Mouse (Mus musculus): ENCODE results near the gene Ap1b1.

Gene Ap1b1

DNA sequence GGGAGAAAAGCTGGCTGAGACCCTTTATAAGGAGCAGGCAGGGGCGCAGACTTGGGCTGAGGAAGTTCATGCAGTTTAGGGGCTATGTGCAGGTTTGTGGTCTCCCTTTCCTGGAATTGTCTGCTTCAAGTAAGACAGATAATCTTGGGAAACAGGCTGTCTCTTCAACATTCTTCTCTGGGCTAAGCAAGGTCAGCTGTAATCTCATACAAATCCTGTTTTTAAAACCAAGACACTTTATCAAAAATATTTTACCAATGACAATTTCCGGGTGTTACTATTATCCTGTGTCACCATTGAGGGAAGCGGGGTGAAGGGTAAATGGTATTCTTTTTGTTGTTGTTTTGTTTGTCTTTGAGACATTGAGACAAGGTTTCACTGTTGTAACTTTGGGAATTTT is 1.8 kb upstream of the Ap1b1 start:
- DNase-seq (ENCODE audit: low read depth, low spot score) = no peak

DNA sequence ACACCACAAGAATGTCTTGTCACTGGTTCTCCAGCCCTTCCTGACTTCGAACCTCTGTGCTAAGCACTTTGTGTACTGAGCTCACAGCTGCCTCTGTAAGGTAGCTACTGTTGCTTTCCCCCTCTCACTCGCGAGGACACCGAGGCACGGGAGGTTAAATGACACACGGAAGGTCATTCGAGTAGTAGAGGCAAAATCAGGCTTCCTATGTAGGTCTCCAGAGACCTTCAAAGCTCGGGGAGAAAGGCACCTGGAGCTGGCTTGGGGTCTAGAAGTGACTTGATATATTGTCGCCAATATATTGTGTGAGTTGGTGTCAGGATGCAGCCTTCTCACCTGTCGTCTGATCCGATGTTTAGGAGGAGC is 846 bp downstream of the Ap1b1 start:
- no peak for DNase-seq (ENCODE audit: low read depth, low spot score)

GRCm38 (mm10) chr11:4989187-4989586 is 2.6 kb downstream of the Ap1b1 start:
- no peak for DNase-seq (ENCODE audit: low read depth, low spot score)

DNA sequence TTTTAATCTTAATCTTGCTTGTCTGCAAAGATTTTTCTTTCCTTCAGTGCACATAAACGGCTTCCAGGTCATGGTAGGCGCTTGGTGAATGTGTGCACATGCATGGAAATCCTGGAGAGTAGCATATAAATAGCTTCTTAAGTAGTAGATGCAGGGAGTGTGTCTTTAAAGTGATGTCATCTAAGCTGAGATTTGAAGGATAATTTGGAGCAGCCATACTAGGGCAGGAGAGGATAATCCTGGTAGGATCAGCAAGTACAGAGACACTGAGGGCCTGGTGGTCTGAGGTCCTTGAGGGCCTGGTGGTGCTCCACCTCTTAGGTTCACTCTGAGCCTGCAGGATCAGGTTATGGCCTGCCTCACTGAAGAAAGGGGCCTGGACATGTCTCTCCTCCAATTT is 5.8 kb downstream of the Ap1b1 start:
- no peak for DNase-seq (ENCODE audit: low read depth, low spot score)

DNA sequence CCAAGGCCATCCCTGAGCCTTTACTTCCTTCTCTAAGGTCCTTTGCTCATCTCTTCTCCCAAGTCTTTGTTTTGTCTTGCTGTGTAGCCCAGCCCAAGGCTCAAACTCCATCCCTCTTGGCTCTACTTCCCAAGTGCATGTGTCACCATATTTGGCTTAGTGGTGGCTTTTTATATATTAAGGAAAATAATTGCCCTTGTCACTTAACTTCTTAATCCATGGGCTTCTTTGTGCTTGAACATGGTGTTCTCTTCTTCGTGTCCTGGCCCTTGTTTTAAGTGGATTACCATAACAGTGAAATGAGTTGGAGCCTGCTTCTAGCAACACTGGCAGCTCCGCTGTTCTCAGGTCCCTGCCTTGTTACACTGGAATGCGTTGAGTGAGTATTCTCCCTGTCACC is 9.1 kb downstream of the Ap1b1 start:
- no peak for DNase-seq (ENCODE audit: low read depth, low spot score)

DNA sequence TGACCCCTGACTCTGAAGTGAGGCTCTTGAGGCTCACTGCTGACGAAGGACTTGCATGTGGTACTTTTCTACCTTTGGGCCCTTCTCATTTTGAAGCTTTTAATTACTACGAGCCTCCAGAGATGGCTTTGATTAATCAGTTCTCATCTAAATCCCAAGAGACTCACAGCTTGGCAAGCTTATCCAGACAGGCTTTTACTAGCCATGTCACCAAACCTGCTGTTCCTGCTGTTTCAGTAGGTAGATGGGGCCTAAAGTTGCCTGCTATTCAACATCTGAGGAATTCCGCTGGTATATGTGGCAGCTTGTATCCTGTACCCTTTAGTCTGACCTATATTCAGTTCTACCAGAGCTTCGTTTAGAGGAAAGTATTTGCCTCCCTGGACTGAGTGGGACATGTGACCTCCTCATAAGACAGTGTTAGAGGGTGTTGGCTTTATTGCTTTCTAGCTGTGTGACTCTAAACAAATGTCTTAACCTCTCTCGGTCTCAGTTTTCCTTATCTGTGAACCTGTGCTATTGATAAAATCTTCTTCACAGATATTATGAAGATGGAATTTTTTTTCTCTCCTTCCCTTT is 10.1 kb downstream of the Ap1b1 start:
- no peak for DNase-seq (ENCODE audit: low read depth, low spot score)

DNA sequence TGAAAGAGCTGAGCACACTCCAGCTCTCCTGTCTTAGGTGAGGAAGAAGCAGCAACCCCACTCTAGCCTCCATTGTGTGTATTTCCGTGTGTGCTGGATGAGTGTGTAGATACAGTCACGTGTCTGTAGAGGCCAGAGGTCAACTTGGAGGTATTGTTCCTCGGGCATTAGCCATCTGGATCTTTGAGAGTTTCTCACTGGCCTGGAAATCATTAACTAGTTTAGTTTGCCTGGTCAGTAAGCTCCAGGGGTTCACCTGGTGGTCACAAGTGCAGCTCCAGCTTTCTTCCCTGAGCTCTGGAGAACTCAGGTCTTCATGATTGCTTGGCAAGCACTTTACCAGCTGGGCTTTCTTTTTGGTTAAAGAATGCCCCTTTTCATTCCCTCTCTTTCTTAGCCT is 11.7 kb downstream of the Ap1b1 start:
- no peak for DNase-seq (ENCODE audit: low read depth, low spot score)

DNA sequence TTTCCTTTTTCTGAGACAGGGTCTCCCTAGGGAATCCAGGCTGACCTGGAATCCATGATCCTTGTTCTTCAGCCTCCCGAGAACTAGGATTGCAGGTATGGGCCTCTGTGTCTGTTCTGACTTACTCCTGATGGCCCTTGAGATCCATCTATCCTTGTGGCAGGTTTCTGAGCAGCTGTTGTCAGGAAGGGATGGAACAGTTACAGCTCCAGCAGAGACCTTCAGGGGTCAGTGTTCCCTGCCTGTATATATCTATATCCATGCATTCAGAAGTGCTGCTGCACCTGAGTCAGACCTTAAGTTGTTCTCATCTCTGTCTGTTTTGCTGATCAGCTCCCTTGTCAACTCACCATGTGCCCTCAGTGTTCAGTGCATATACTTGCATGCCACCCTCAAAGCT is 12.1 kb downstream of the Ap1b1 start:
- DNase-seq (ENCODE audit: low read depth, low spot score) = no peak

DNA sequence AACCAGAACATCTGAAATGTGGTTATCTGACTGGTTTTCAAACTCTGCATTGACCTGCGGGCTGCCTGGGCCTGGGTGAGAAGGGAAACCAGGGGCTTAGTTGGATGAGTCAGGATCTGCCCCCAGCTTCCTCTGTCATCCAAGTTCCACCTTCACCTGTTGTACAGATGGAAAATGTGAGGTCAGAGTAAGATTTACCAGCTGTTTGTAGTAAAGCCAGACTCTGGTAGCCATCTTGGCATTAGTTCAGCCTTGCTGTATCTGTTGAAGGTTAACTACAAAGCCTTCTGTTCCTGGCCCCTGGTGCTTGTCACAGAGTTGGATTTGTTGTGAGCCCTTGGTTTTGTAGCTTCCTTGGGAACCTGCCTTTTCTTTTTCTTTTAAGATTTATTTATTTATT is 13.6 kb downstream of the Ap1b1 start:
- DNase-seq (ENCODE audit: low read depth, low spot score) = no peak

- DNase-seq (ENCODE audit: low read depth, low spot score) = no peak
These were observed 16.2 kb downstream of the Ap1b1 start for GRCm38 (mm10) chr11:5002826-5003225.

GRCm38 (mm10) chr11:5005528-5005927 is 18.9 kb downstream of the Ap1b1 start:
- DNase-seq (ENCODE audit: low read depth, low spot score) = no peak

DNA sequence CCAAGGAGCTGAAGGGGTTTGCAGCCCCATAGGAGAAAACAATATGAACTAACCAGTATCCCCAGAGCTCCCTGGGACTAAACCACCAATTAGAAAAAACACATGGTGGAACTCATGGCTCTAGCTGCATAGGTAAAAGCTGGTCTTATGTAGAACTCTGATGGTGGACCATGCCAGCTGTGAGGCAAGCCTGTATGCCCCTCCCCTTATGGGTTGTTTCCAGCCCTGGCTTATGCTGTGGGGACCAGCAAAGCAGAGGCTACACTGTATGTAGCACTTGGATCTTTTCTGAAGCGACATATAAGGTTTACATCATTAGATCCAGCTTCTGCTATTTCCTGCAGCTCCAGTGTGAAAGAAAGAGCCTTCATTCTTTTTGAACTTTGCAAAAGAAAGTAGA is 20.6 kb downstream of the Ap1b1 start:
- DNase-seq (ENCODE audit: low read depth, low spot score) = no peak

DNA sequence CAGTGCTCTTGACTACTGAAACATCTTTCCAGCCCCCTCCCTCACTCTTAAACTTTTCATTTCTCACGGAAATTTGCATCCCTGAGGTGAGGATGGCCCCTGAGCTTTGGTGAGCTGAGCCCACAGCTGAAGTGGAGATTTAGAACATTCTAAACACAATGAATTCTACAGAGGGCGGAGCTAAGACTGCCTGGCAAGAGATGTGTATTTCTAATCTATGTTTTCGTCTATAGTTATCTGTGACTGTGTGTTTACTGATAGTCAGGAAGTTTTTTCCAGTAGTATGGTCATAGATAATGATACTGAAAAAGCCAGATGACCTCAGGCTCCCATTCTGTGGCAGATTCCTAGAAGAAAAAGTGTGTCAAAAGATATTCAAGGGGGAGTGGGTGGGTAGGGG is 22.2 kb downstream of the Ap1b1 start:
- DNase-seq (ENCODE audit: low read depth, low spot score) = no peak

- no peak for DNase-seq (ENCODE audit: low read depth, low spot score)
These were observed 22.9 kb downstream of the Ap1b1 start for GRCm38 (mm10) chr11:5009354-5010074.

DNA sequence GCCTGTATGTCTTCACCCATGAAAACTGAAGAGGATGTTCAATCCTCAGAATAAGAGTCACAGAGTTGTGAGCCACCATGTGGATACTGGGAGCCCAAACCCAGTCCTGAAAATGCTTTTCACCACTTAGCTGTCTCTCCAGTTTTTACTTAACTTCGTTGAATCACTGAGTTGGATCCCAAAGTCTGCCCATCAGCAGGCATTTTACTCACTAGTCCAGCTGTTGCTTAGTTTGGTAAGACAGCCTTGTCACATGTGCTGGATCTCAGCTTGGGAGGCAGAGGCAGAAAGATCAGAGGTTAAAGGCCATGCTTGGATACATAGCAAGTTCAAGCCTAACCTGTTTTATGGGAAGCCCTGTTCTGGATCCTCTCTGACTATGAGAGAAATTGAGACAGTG is 23.6 kb downstream of the Ap1b1 start:
- DNase-seq (ENCODE audit: low read depth, low spot score) = no peak

DNA sequence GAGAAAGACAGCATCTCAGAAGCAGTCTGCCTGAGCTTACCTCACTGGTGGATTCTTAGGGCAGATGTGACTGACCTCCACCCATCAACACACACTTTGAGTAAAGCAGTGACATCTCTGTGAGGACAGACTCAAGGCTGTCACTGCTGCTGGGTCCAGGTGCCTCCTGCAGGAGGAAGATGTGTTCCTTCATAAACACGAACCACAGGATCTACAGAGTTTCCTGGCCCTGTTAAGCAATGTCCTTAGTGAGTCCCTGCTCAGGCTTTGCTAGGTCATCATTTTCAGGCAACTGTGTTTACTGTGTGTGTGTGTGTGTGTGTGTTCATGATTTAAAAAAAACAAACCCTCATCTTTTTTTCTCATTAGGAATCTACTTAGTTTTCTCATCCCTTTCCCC is 24.9 kb downstream of the Ap1b1 start:
- DNase-seq (ENCODE audit: low read depth, low spot score) = no peak

- no peak for DNase-seq (ENCODE audit: low read depth, low spot score)
These were observed 25.6 kb downstream of the Ap1b1 start for GRCm38 (mm10) chr11:5012213-5012715.

DNA sequence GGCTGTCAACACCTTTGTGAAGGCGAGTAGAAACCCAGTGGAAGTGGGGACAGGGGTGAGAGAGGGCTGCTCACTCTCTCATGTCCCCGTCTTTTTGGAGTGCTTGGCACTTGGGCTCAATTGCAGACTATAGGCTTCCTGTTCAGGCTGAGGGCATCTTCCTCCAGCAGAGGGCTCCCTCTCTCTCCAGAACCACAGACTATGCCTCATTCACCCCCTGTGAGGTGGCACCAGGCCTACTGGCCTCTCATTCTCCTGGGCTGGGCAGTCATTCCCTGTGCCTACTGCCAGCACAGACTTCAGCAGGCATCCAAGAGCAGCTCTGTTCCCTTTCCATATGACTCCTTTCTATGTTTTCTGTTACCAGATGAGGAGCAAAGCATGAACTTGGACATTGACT is 29.1 kb downstream of the Ap1b1 start:
- DNase-seq (ENCODE audit: low read depth, low spot score) = no peak

DNA sequence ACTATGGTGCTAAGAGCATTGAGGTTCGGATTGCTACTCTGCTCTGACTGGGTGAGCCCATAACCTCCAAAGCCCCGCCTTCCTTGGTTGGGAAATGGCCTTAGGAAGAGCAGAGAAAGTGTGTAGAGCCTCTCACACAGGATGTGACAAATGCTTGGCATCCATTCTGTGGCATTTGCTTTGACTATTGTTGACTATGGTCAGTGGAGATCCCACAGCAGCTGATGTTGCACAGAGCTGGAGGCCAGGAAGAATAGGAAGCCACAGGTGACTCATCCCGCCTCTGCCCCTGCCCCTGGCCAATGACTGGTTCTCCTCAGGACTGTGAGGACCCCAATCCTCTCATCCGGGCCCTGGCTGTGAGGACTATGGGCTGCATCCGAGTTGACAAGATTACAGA is 29.7 kb downstream of the Ap1b1 start:
- no peak for DNase-seq (ENCODE audit: low read depth, low spot score)

GRCm38 (mm10) chr11:5017506-5017905 is 30.9 kb downstream of the Ap1b1 start:
- no peak for DNase-seq (ENCODE audit: low read depth, low spot score)

DNA sequence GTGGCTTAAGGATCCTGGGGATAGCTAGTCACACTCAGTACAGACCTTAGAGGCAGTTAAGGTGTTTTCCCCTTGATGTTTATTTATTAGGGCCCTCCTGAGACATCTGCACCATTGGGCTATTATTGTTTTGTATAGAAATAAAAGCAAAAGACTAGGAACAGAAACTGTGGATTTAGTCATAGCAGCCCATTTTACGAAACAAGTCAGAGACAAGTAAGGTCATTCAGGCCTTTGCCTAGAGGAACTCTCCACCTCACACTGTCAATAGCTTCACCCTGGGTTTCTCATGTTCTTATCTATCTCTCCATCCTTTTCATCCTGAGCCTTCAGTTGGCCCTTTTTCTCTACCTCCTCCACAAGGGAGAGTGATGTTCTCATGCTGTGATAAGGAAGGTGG is 38.5 kb downstream of the Ap1b1 start:
- no peak for DNase-seq (ENCODE audit: low read depth, low spot score)

- no peak for DNase-seq (ENCODE audit: low read depth, low spot score)
These were observed 41.6 kb downstream of the Ap1b1 start for GRCm38 (mm10) chr11:5028228-5028627.

DNA sequence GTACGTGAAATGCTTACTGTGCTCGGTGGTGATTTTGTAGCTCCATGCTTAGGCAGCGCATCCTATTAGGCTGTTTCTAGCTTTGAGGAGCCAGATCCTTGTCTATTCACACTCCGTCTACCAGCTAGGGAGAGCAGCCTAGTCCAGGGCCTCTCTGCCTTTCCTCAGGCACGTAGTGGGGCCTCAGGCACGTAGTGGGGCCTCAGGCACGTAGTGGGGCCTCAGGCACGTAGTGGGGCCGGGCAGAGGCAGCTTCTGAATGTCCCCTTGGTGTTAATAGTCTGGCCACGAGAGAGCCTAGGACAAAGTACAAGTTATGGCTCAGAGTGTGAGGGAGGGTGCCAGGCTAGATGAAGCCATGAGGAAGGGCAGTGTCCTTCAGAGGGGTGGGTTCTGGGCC is 46.1 kb downstream of the Ap1b1 start:
- DNase-seq (ENCODE audit: low read depth, low spot score) = no peak

DNA sequence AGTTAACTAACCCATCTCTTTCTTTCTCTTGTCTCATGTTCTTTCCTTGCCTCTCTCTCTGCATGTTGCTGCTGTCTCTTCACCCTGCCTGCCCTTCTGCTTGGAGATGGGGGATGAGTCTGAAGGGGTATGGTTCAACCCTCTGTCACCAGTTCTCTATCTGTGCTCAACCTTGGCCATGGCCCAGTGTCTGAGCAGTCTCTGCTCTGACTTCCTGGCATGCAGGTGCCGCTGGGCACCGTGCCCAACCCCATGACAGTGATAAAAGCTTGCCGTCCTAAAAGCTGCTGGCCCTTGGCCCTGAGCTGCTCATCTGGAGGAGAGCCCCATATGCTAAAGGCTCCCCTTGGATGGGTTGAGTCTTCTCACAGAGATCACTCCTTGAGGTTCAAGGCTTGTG is 46.5 kb downstream of the Ap1b1 start:
- no peak for DNase-seq (ENCODE audit: low read depth, low spot score)

Data from embryo, embryonic 11.5 days (tissue).